24 mouse cellular contexts compared by ENCODE assay signal in the genomic region with DNA sequence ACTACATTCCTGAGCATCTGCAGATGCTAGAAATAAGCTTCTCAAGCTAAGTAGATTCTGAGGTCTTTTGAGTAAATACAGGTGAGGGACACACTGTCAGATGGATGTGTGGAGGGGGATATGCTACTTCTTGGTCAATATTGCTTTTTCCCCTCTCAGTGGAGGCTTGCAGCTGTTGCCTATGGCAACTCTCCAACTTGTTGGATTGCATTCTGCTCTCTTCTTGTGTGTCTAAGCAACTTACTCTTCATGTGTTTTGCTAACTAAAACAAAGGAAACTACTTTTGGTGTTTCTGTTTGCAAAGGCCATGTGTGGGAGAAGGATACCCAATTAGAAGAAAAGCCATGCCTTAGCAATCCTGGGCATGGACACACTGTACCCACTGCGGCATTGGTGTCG.
DNase-seq lines count a peak whose midpoint lies in the region; ATAC-seq and TF ChIP-seq lines count a peak whose summit lies in the region.
"Had no signal": no experiment of that assay in that cellular context is flagged by ENCODE, and none has a peak within 500 bp of the region (broad histone marks: within the 10 kb centered on the region; RNA-seq: fewer than 3 reads in every experiment).

No protein-coding gene starts in this region.

- H3K4me1 ChIP-seq in forebrain, postnatal 0 days (ENCODE audit: insufficient read depth): no peaks in the 10 kb centered on the region
- no peaks in the 10 kb centered on the region for H3K4me1 ChIP-seq in forebrain, embryonic 11.5 days (replicated peaks; ENCODE audit: control insufficient read depth, insufficient read depth, low read length)
- H3K4me1 ChIP-seq: embryonic facial prominence, embryonic 15.5 days; heart, embryonic 15.5 days; hindbrain, embryonic 12.5 days had no signal

- no peak for TF ChIP-seq CTCF in forebrain, postnatal 0 days (IDR thresholded peaks at IDR 0.05; ENCODE audit: low read depth)

- no peaks in the 10 kb centered on the region for H3K27me3 ChIP-seq in forebrain, postnatal 0 days (ENCODE audit: insufficient read depth, low read length)
- no peaks in the 10 kb centered on the region for H3K27me3 ChIP-seq in forebrain, embryonic 11.5 days (ENCODE audit: control insufficient read depth, insufficient read depth, low read length)
- H3K27me3 ChIP-seq: embryonic facial prominence, embryonic 15.5 days; heart, embryonic 15.5 days; hindbrain, embryonic 12.5 days had no signal

- WGBS in forebrain, postnatal 0 days: 79% methylated on average over 2 of the region's 2 CpGs
- WGBS in forebrain, embryonic 11.5 days: 94% methylated on average over 2 of the region's 2 CpGs

- ATAC-seq in forebrain, postnatal 0 days: no peak
- ATAC-seq in forebrain, embryonic 11.5 days (replicated peaks; ENCODE audit: low FRiP score): no peak
- no peak for ATAC-seq in granulocyte monocyte progenitor cell, adult 5-6 weeks (replicated peaks; ENCODE audit: poor library complexity, severe bottlenecking)
- ATAC-seq: hindbrain, embryonic 16.5 days had no signal

- H3K4me2 ChIP-seq in forebrain, postnatal 0 days (ENCODE audit: low read depth): no peak overlapping the region
- no peak overlapping the region for H3K4me2 ChIP-seq in forebrain, embryonic 11.5 days (ENCODE audit: low read depth, low read length, severe bottlenecking)
- H3K4me2 ChIP-seq: embryonic facial prominence, embryonic 15.5 days; heart, embryonic 11.5 days; heart, embryonic 15.5 days; hindbrain, embryonic 12.5 days had no signal

- no peak overlapping the region for H3K4me3 ChIP-seq in forebrain, postnatal 0 days (ENCODE audit: low read depth, low read length)
- H3K4me3 ChIP-seq in forebrain, embryonic 11.5 days (ENCODE audit: low read depth, low read length): no peak overlapping the region
- H3K4me3 ChIP-seq: embryonic facial prominence, embryonic 15.5 days; erythroblast, embryonic 14.5 days; forebrain, embryonic 10.5 days; gastrocnemius, adult 2 months; heart, embryonic 15.5 days; hindbrain, embryonic 12.5 days had no signal

- no peak overlapping the region for H3K9ac ChIP-seq in forebrain, postnatal 0 days
- H3K9ac ChIP-seq in forebrain, embryonic 11.5 days (ENCODE audit: low read length): no peak overlapping the region
- H3K9ac ChIP-seq: embryonic facial prominence, embryonic 15.5 days; heart, embryonic 15.5 days; hindbrain, embryonic 12.5 days had no signal

- DNase-seq in forebrain, postnatal 0 days: peak; percentile 39
- DNase-seq in forebrain, embryonic 11.5 days (ENCODE audit: low spot score): no peak
- DNase-seq in kidney, postnatal 10 days: peak; percentile 21
- no peak for DNase-seq in kidney, postnatal 25 days
- DNase-seq in lung, postnatal 10 days: peak; percentile 9
- DNase-seq in lung, postnatal 36 days: no peak
- DNase-seq: adrenal gland, adult 2 months; adrenal gland, postnatal 25 days; cerebellum, adult 11 months; cerebellum, adult 9-10 months; cerebellum, postnatal 36 days; gastrocnemius, adult 2 months; gastrocnemius, postnatal 25 days; heart, adult 18-20 months; heart, postnatal 36 days; kidney, adult 11 months had no signal

- no peaks in the 10 kb centered on the region for H3K9me3 ChIP-seq in forebrain, postnatal 0 days (ENCODE audit: low read length)
- H3K9me3 ChIP-seq in forebrain, embryonic 11.5 days (ENCODE audit: control insufficient read depth, low read length): no peaks in the 10 kb centered on the region
- H3K9me3 ChIP-seq: embryonic facial prominence, embryonic 15.5 days; forebrain, embryonic 10.5 days; heart, embryonic 15.5 days; hindbrain, embryonic 12.5 days had no signal

- H3K36me3 ChIP-seq in forebrain, postnatal 0 days (ENCODE audit: insufficient read depth): no peaks in the 10 kb centered on the region
- H3K36me3 ChIP-seq in forebrain, embryonic 11.5 days (ENCODE audit: control insufficient read depth, insufficient read depth, low read length): no peaks in the 10 kb centered on the region
- H3K36me3 ChIP-seq: embryonic facial prominence, embryonic 15.5 days; forebrain, embryonic 10.5 days; heart, embryonic 15.5 days; hindbrain, embryonic 12.5 days had no signal

- H3K27ac ChIP-seq in forebrain, postnatal 0 days (ENCODE audit: low read depth, low read length): no peak overlapping the region
- H3K27ac ChIP-seq in forebrain, embryonic 11.5 days (ENCODE audit: low read depth, low read length): no peak overlapping the region
- H3K27ac ChIP-seq: embryonic facial prominence, embryonic 15.5 days; forebrain, embryonic 10.5 days; gastrocnemius, adult 2 months; heart, embryonic 15.5 days; hindbrain, embryonic 12.5 days had no signal

Comparison
In these comparisons a context has a peak if more than half of its experiments do, and no peak if none do; other contexts are left out.
1. DNase-seq: peak in forebrain, postnatal 0 days (single experiment), kidney, postnatal 10 days (single experiment) and lung, postnatal 10 days (single experiment); none in forebrain, embryonic 11.5 days (single experiment), kidney, postnatal 25 days (0 of 2) and lung, postnatal 36 days (single experiment).